Mouse (Mus musculus) small intestine, adult 2 months (tissue): Measurements from ENCODE around the gene Bdkrb1. TPM values are rescaled to one million over a fixed set of nuclear protein-coding genes. Genes with fewer than 3 reads are reported as not detected.
A peak's percentile ranks its signal among the peaks of the same experiment; 100 is the strongest.

ENCODE experiments used
- H3K27ac ChIP-seq: fragments of 200-500 bp; 2 replicates; pipeline ENCODE4 v1.5.1; 2012; ENCODE audit warnings: low read depth, low read length, control low read depth, inconsistent platforms; ENCODE audit not compliant: insufficient read depth
- H3K27me3 ChIP-seq: fragments of 200-500 bp; 2 replicates; pipeline ENCODE4 v1.6.1; 2012; ENCODE audit warnings: mild to moderate bottlenecking, moderate library complexity, low read length, inconsistent platforms; ENCODE audit not compliant: control insufficient read depth, insufficient read depth
- H3K36me3 ChIP-seq: fragments of 200-500 bp; 2 replicates; pipeline ENCODE4 v1.6.1; 2012; ENCODE audit warnings: mild to moderate bottlenecking, low read length, control low read depth, inconsistent platforms; ENCODE audit not compliant: control insufficient read depth, insufficient read depth
- H3K4me1 ChIP-seq: fragments of 200-500 bp; 2 replicates; pipeline ENCODE4 v1.6.1; 2012; ENCODE audit warnings: low read length, inconsistent platforms, mixed read lengths; ENCODE audit not compliant: control insufficient read depth, insufficient read depth, insufficient read length
- H3K4me3 ChIP-seq: fragments of 200-500 bp; 2 replicates; pipeline ENCODE4 v1.5.1; 2012; ENCODE audit warnings: low read depth, mild to moderate bottlenecking, control low read depth, inconsistent platforms, low read length, moderate library complexity
- CTCF ChIP-seq: fragments of 200-500 bp; IDR thresholded peaks from 2 replicates; pipeline ENCODE4 v1.5.1; 2012; ENCODE audit warnings: low read depth, mild to moderate bottlenecking, control low read depth, inconsistent platforms, low read length, moderate library complexity, mixed read lengths; ENCODE audit not compliant: insufficient replicate concordance, insufficient read length; ENCODE audit errors: extremely low read depth
- POLR2A ChIP-seq: fragments of 200-500 bp; IDR thresholded peaks from 2 replicates; pipeline ENCODE4 v1.6.1; 2012; ENCODE audit warnings: low read depth, mild to moderate bottlenecking, control low read depth, inconsistent platforms, low read length, moderate library complexity
- WGBS: fragments of 180-500 bp; shearing (Covaris S2); methylation state at CpG from one replicate; pipeline ENCODE4 v1.1.7; 2018; 5-methylcytosine and 5-hydroxymethylcytosine counted together
- polyA plus RNA-seq: library from polyadenylated mRNA; depleted of rRNA; stranded (reverse); fragments of >200 nt; gene quantifications from 2 replicates; pipeline ENCODE4 v1.2.3, GENCODE M21; 2012

Gene Bdkrb1
- polyA plus RNA-seq, 1 experiment = 0.67 TPM

- Histone ChIP-seq H3K36me3 (no peaks in the 10 kb centered on the region), H3K4me1 (peaks cover 6% of the 10 kb centered on the region; the same call in 1 of the 2 replicates), H3K27ac (no peak overlapping the region), H3K4me3 (no peak overlapping the region), H3K27me3 (no peaks in the 10 kb centered on the region)
- TF ChIP-seq CTCF (no peak), POLR2A (no peak)
- 66% methylated on average over 9 of the region's 9 CpGs for WGBS
Measured at GRCm38 (mm10) chr12:105582486-105582885, 20.4 kb upstream of the Bdkrb1 start.

DNA sequence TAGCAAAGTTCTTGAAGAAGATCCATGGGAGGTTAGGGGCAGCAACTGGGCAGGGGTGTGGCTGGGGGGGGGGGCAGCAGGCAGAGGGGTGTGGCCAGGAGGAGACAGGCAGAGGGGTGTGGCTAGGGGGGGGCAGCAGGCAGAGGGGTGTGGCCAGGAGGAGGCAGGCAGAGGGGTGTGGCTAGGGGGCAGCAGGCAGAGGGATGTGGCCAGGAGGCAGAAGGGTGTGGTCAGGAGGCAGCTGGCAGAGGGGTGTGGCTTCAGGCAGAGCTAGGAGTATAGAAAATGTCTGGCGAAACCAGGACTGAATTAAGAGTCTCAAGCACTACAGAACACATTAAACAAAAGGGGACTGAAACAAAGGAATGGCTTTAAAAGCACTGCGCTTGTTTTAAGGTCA lies 19.4 kb upstream of the Bdkrb1 start:
- Histone ChIP-seq H3K27me3 (no peaks in the 10 kb centered on the region), H3K4me1 (peaks cover 6% of the 10 kb centered on the region; the same call in 1 of the 2 replicates), H3K4me3 (no peak overlapping the region), H3K36me3 (no peaks in the 10 kb centered on the region), H3K27ac (no peak overlapping the region)
- TF ChIP-seq CTCF = no peak
- TF ChIP-seq POLR2A = no peak
- 9% methylated on average over 2 of the region's 2 CpGs for WGBS

GRCm38 (mm10) chr12:105584851-105585250 lies 18.0 kb upstream of the Bdkrb1 start:
- H3K27me3 ChIP-seq = no peaks in the 10 kb centered on the region
- WGBS = 15% methylated on average over 12 of the region's 12 CpGs
- no peak overlapping the region for H3K27ac ChIP-seq

GRCm38 (mm10) chr12:105587526-105587925 lies 15.4 kb upstream of the Bdkrb1 start:
- Histone ChIP-seq H3K4me3 (no peak overlapping the region), H3K36me3 (no peaks in the 10 kb centered on the region), H3K27ac (no peak overlapping the region), H3K4me1 (peaks cover 6% of the 10 kb centered on the region; the same call in 1 of the 2 replicates), H3K27me3 (no peaks in the 10 kb centered on the region)
- 78% methylated on average over 8 of the region's 8 CpGs for WGBS
- TF ChIP-seq POLR2A (no peak), CTCF (no peak)

More at GRCm38 (mm10) chr12:105584851-105585250, 18.0 kb upstream of the Bdkrb1 start:
- H3K4me1 ChIP-seq = peaks cover 6% of the 10 kb centered on the region; the same call in 1 of the 2 replicates
- no peaks in the 10 kb centered on the region for H3K36me3 ChIP-seq
- no peak overlapping the region for H3K4me3 ChIP-seq
- no peak for TF ChIP-seq POLR2A
- peak; percentile 84 for TF ChIP-seq CTCF

- Histone ChIP-seq H3K4me1 (no peaks in the 10 kb centered on the region), H3K4me3 (no peak overlapping the region), H3K36me3 (no peaks in the 10 kb centered on the region), H3K27ac (no peak overlapping the region), H3K27me3 (no peaks in the 10 kb centered on the region)
- no peak for TF ChIP-seq CTCF
- TF ChIP-seq POLR2A = no peak
- WGBS = 72% methylated on average over 7 of the region's 7 CpGs
Measured at GRCm38 (mm10) chr12:105590786-105591185, 12.1 kb upstream of the Bdkrb1 start.

DNA sequence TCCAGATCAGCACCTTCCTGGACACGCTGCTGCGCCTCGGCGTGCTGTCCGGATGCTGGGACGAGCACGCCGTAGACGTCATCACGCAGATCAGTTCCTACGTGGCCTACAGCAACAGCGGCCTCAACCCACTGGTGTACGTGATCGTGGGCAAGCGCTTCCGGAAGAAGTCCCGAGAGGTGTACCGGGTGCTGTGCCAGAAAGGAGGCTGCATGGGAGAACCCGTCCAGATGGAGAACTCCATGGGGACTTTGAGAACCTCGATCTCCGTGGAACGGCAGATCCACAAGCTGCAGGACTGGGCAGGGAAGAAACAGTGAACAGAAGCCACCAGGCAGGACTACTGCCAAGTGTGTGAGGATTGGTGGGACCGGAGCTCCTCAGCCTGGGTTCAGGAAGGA lies 10.5 kb upstream of the Bdkrb1 start:
- no peak for TF ChIP-seq CTCF
- no peak for TF ChIP-seq POLR2A
- Histone ChIP-seq H3K4me3 (no peak overlapping the region), H3K36me3 (no peaks in the 10 kb centered on the region)

DNA sequence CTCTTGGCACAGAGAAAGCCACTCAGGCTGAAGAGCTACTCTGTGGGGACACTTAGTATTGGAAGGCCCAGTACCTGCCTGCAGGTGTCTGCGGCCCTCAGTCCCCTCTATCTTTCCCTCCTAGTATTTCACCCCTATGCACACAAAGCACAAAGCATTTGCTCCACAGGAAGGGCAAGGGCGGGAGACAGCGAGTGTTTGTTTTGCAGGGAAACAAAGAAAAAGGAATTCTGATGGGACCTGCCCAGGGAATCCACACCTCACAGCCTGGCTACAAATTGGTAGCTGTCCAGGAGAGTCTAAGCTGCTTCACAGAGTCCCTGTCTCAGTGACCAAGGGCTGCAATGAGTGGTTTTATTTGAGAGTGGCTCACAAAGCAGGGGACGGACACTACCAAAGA lies 9.4 kb upstream of the Bdkrb1 start:
- 48% methylated on average over 4 of the region's 4 CpGs for WGBS
- Histone ChIP-seq H3K4me3 (no peak overlapping the region), H3K27ac (no peak overlapping the region), H3K27me3 (no peaks in the 10 kb centered on the region), H3K36me3 (no peaks in the 10 kb centered on the region), H3K4me1 (no peaks in the 10 kb centered on the region)
- no peak for TF ChIP-seq POLR2A
- no peak for TF ChIP-seq CTCF

More for the DNA sequence above, 10.5 kb upstream of the Bdkrb1 start:
- WGBS = 93% methylated on average over 23 of the region's 23 CpGs
- Histone ChIP-seq H3K4me1 (no peaks in the 10 kb centered on the region), H3K27me3 (no peaks in the 10 kb centered on the region), H3K27ac (no peak overlapping the region)

GRCm38 (mm10) chr12:105597135-105597534 lies 5.8 kb upstream of the Bdkrb1 start:
- H3K36me3 ChIP-seq = no peaks in the 10 kb centered on the region
- no peaks in the 10 kb centered on the region for H3K27me3 ChIP-seq
- TF ChIP-seq POLR2A (no peak), CTCF (no peak)
- H3K4me3 ChIP-seq = no peak overlapping the region
- H3K27ac ChIP-seq = no peak overlapping the region
- no peaks in the 10 kb centered on the region for H3K4me1 ChIP-seq
- WGBS = 79% methylated on average over 8 of the region's 8 CpGs
